Mouse (Mus musculus) heart, adult 9 months (tissue): Measurements from ENCODE around the gene Slc2a13.

ENCODE experiments used
- DNase-seq, 2 experiments: peaks; one replicate each; pipeline ENCODE4 v3.0.0; 2022; ENCODE audit warnings: low spot score in 2 of 2

The Slc2a13 gene

DNA sequence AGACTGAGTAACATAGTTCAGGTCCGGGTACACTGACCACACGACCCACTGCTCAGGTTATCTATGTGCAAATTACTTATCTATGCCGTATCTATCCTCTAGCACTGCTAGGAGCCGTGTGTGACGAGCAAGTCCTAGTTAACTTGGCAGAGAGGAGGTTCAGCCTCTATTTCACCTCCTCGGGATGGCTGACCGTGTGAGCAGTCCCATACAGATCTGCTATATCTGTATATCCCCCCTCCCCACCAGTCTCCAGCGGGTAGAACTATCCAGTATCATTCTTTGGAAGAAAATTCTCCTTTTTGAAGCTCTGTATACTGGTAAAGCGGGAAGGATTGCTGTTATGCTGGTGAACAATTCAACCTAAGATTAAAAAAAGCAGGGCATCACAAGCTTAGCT lies 70.8 kb downstream of the Slc2a13 start:
- no peak for DNase-seq

DNA sequence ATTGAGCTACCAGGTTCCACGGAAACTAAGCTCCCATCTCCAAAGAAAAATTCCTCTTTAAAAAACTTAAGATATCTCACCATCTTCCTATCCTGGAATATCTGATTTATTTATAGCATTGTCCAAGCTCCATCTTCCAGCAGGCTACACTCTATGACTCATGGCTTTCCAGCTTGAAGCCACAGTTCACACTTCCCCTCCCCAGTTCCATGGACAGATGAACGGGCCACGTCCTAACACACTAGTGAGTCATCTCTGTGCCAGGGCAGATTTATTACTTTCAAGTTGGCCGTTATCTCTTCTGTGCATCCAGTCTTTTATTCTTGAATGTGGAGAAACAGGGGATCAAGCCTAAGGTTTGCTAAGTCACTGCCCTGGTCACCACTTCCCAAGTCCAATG lies 78.0 kb downstream of the Slc2a13 start:
- DNase-seq: no peak

- DNase-seq: no peak
Observed at GRCm38 (mm10) chr15:91479924-91480615, 93.0 kb downstream of the Slc2a13 start.

DNA sequence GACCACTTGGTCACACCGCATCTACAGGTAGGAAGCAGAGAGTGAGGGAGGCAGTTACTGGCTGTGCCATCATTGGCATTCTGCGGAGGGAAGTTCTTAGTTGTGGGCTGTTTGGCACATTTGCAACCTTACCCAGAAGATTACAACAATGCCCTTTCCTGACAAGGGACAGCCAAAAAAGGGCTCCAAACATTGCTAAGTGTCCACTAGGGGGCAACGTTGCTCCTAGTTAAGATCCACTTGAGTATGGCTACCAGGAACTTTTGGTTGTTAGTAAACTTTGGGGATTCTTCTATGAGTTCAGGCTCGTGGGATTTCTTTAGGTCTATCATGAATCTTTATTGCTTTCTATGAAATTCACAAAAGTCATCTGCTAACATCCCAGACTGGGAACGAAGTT lies 95.3 kb downstream of the Slc2a13 start:
- DNase-seq: peak in 1 of 2 experiments; percentile 4

DNA sequence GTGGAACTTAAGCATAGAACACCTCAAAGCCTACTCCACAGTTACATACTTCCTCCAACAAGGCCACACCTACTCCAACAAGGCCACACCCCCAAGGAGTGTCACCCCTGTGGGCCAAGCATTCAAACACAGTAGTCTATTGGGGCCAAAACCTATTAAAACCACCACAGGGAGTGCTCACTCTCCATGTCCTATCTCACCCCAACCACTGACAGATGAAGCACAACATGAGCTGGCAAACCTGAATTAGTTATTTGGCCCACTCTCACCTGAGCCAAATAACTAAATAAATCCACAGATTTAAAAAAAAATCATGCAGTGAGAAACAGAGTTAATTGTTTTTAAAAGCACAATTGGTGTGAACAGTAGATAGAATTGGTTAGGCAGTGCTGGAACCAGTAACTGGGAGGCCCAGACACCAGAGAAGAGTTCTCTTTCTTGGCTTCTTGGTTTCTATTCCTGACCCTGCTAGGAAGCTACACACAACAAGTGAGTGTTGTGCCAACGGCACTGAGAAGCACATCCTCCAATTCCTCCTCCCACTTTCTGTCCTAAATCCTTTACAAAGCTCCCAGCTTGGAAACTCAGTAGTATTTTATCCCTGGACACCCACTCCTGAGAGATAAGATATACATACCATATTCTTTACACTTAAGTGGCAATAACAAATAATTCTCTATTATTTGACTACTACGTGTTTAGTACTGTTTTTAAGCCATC lies 99.2 kb downstream of the Slc2a13 start:
- DNase-seq: no peak

- no peak for DNase-seq
Observed at GRCm38 (mm10) chr15:91465331-91465730, 107.7 kb downstream of the Slc2a13 start.

GRCm38 (mm10) chr15:91463857-91464435 lies 109.1 kb downstream of the Slc2a13 start:
- DNase-seq: no peak

GRCm38 (mm10) chr15:91463026-91463661 lies 109.9 kb downstream of the Slc2a13 start:
- peak in 1 of 2 experiments; percentile 6 for DNase-seq

DNA sequence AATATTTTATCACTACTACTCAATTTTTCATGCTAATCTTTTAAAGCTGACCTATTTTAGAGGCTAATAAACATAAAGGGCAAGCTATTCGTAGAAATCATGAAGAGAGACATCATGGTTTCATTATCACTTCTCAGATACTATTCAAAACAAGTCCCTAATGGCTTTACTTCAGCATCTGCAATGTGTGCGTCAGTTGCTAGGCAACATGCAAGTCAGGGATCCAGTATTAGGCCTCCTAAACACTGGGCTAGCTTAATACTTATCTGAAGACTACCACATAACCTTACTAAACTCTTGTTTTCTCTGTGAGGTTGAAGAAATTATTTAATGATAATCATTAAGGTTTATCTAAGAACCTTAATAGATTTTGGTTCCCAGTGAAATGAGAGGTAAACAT lies 111.1 kb downstream of the Slc2a13 start:
- DNase-seq: no peak

DNA sequence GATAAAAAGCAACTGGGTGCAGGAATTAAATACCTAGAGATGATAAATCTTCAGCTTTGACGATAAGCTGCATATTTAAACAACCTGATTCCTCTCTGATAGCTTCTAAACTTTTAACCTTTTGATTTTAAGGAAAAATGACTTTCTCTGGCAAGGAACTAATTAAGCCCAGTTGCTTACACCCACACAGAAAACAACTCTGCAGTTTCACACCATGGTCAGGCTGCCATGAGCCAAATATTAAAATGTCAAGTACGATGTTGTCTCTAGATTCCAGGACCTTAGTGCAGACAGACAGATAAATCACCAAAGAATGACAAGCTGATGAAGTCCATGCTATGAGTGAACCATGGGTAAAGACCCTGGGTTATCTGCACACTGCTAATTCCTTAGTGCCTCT lies 115.9 kb downstream of the Slc2a13 start:
- DNase-seq: no peak

- no peak for DNase-seq
Observed at GRCm38 (mm10) chr15:91445399-91445798, 127.7 kb downstream of the Slc2a13 start.

DNA sequence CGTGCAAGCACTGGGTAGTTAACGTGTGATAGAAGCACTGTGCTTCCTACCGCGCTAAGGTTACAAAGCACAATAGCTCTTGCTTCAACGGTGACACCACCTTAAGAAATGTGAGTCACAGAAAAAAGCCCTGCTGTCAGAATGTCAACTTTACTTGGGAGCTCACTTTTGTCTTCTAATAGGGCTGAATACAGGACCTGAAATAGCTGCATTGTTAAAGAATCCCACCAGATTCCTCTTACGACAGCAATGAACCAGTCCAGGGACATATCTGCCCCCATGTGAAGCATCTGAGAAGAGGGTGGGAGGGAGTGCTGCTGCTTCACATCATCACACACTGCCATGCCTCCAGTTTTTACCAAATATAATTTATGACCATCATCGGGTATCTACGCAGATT lies 129.6 kb downstream of the Slc2a13 start:
- no peak for DNase-seq

DNA sequence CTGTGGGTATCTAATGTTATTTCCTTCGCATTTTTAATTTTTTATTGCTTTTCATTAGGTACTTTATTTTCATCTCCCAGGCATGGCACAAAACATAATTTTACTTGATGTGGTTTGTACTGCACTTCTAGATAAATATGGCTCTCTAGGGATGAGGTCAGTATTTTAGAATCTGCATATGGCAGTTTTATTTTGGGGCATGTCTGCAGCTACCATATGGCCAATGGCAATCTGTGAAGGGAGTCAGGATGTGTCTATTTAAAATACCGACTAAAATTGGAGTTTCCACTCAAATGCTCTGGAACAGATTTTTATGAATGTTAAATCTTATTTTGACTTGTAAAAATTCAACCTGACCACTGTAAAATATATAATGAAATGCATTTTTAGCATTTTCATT lies 133.2 kb downstream of the Slc2a13 start:
- no peak for DNase-seq

- no peak for DNase-seq
Observed at GRCm38 (mm10) chr15:91425426-91425825, 147.6 kb downstream of the Slc2a13 start.

- DNase-seq: no peak
Observed at GRCm38 (mm10) chr15:91406979-91407378, 166.1 kb downstream of the Slc2a13 start.

GRCm38 (mm10) chr15:91395165-91395564 lies 177.9 kb downstream of the Slc2a13 start:
- DNase-seq: no peak

DNA sequence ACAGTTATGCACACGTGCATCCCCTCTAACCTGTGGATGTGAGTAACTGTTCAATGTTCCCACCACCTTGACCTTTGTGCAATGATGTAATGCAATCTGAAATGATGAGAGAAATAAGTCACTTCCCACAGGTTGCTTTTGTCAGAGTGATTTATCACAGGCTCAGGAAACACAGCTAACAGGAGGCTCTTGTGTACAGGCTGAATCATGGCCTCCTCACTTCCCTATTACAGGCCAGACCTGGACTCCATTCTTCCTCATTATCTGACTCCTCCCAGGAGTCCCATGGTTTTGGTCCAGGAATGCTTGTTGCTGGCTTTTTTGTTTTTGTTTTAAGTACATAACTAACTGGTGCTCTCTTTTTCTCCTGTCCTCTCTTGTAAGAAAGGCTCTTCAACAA lies 189.4 kb downstream of the Slc2a13 start:
- no peak for DNase-seq

DNA sequence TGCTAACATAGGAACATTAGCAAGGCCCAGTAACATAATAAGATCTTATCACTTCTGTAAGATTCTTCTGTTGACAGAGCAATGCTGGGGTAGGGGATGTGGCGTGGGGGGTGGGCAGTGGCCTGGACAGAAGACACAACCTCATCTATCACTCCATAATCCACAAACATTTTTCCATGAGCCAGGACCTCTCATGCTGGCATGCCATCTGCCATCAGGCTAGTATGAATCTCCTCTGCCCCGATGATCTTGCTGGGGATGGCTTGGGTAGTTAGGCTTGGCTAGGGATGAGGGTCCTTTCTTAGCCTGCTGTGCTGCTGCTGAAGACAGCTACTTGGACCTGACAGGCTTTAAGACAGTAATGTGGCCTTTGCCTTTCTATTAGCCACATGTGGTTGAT lies 190.5 kb downstream of the Slc2a13 start:
- no peak for DNase-seq

DNA sequence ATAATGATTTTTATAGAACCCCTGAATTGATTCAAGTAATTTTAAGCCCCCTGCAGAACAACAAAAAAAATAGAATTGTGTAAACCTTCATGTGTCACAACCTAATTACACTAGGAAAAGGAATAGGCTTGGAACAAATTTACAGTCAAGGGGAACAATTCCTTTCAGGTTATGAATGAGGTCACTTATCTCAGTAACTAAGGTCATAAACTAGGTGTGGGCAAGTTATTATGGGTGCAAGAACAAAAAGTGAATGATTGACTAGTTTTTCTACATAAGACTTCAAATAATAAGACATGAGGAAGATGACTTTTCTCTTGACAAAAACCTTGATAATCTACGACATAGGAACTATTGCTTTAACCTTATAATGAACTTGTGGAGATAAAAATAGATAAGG lies 191.2 kb downstream of the Slc2a13 start:
- no peak for DNase-seq

DNA sequence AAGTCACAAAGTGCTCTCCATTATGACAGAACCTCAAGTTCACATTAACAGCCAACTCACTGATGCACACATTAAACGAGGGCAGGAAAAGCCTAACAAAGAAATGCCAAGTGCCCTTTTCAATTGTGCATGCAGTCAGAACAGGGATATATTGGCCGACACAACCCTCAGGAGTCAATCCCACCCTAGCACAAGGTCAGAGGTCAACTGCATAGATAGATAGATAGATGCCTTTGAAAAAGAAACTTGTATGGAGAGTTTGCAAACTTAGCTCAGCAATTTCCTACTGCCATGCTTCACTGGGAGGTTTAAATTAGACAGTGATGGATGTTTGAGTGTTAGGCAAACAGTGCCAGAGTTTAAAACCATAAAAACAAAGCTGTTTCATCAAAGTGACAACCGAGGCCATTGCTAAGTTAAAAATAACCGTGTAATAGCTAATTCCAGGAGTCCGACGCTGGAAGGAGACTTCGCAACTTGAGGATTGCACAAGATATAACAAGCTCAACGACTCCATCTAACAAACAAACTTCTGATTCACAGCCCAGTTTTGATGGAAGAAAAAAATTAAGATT lies 194.2 kb downstream of the Slc2a13 start:
- no peak for DNase-seq

DNA sequence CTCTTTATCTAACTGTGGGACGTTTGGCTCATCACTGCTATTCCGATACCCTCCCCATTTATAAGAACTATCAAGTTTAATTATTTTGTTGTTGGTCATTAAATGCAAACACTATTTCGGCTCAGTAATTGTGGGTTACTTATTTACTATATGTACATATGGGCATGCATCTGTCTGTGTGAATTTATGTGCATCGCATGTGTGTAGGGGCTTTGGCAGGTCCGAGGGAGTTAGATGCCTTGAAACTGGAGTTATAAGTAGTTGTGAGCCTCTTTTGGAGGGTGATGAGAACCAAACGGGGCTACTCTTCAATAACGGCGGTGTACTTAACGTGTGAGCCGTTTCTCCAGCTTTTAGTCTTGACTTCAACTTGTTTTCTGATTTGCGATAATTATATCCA lies 195.5 kb downstream of the Slc2a13 start:
- DNase-seq: no peak

- no peak for DNase-seq
Observed at GRCm38 (mm10) chr15:91377105-91377504, 196.0 kb downstream of the Slc2a13 start.
